Mouse (Mus musculus) lung, postnatal 25 days (tissue): ENCODE results near the gene Pds5b.
A peak's percentile ranks its signal among the peaks of the same experiment; 100 is the strongest.
"Not testable (repeated sequence)": the region's sequence is repeated elsewhere in the genome, so short reads cannot be mapped to it uniquely, and the experiment has no call there.

Experiments used
- DNase-seq: peaks from one replicate; pipeline ENCODE4 v3.0.0; 2022; ENCODE audit warnings: low spot score

The Pds5b gene

DNA sequence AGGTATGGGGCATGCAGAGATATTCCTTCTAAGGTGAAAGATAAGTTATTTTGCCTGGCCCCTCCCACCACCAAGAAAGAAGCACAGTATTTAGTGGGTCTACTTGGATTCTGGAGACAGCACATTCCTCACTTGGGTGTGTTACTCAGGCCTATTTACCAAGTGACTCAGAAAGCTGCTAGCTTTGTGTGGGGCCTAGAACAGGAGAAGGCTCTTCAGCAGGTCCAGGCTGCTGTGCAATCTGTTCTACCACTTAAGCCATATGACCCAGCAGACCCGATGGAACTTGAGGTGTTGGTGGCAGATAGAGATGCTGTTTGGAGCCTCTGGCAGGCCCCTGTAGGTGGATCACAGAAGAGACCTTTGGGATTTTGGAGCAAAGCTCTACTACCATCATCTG is 33.1 kb downstream of the Pds5b start:
- DNase-seq = peak; percentile 8

DNA sequence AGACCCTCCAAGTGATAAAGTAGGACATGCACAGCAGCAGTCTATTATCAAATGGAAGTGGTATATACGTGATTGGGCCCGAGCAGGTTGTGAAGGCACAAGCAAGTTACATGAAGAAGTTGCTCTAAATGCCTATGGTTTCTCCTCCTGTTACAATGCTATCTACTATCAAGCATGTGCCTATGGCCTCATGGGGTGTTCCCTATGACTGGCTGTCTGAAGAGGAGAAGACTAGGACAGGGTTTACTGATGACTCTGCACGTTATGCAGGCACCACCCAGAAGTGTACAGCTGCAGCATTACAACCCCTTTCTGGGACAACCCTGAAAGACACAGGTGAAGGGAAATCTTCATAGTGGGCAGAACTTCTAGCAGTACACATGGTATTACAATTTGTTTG is 33.6 kb downstream of the Pds5b start:
- not testable (repeated sequence) for DNase-seq

DNA sequence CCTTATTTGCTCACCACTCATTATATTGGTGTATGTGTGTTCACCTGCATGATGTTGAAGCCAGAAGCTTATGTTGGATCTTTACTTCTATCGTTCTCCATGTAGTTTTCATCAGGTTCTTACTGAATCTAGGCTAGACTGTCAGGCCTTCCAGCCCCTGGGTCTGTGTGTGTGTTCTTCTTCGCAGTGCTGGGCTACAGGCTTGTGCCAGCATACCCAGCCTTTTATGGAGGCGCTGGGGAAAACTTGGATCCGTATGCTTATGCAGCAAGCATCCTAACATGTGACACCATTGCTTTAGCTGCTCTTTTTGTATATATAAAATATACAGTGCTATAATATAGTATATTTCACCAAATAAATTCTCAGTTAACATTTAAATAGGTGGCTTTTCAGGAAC is 38.0 kb downstream of the Pds5b start:
- DNase-seq = no peak

DNA sequence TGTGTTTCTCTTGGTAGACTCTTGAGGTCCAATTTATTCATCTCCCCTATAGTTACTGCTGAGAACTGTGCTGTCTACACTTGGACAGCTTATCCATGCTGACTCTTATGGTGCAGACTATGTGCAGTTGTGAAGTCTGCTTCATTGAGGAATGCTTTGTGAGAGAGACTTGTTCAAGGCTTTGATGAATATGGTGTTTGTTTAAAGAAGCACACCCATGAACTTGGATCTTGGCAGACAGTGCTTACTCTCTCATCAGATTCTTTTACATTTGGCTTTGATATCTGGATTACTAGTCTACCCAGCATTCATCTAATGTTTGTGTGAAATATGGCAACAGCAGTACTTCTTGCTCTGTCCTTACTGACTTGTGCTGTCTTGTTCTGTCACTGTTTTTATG is 39.9 kb downstream of the Pds5b start:
- peak; percentile 16 for DNase-seq

DNA sequence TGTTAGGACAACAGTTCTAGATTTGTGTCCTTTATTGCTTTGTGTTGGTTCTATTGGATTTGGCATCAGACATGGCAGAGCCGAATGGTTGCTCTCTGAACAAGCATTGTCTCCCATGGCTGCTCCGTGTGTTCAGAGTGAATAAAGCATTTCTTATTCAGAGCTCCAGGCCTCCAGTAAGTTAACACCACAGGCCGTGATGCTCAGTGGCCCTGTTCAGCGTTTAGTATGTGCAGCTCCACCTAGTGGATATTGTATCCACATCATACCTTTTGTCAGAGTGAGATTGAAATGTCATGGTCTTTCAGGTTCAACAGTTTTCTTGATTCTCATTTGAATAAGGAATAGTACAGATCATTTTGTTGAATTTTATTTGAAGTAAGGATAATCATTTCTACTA is 44.2 kb downstream of the Pds5b start:
- DNase-seq = peak; percentile 36

DNA sequence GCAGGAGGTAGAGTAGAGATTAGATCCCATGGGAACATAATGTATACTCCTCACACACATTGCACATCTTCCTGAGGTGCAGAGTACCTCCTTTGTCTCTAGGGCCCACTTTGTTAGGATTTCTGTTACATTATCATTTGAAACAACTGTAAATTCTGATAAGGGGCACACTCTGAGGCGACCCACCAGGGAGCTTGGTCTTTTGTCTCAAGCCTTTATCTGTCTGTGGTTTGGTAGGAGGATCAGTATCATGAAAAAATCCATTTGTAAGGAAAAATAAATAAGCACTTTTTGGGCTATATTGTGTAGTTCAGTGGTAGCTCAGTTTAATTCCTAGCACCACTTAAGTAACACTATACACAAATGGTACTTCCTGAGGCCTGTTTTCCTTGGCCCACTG is 51.1 kb downstream of the Pds5b start:
- DNase-seq = no peak

DNA sequence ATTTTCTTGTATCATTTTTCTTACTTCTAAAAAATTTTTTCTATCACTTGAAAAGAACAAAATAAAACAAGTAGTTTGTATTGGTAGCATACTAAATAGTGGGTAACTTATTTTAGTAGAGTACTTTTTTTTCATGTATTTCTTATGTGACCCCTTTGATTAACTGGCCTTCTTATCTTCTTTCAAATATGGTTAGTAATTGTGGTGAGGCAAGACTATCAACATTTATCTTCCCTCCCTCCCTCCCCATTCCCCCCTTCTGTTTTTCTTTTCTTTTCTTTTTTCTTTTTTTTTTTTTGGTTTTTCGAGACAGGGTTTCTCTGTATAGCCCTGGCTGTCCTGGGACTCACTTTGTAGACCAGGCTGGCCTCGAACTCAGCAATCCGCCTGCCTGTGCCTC is 63.5 kb downstream of the Pds5b start:
- DNase-seq = not testable (repeated sequence)

DNA sequence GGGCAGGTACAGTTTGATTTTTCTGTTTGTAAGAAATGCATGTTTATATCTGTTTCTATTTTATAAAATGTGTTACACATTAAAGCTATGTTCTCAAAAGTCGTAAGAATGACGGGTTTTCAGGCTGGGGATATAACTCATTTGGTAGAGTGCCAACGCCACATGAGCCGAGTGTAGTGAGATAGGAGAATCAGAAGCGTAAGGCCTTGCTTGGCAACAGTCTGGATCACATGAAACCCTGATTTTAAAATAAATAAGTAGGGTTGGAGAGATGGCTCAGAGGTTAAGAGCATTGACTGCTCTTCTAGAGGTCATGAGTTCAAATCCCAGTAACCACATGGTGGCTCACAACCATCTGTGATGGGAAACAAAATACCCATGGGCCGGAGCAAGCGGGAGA is 65.8 kb downstream of the Pds5b start:
- no peak for DNase-seq

DNA sequence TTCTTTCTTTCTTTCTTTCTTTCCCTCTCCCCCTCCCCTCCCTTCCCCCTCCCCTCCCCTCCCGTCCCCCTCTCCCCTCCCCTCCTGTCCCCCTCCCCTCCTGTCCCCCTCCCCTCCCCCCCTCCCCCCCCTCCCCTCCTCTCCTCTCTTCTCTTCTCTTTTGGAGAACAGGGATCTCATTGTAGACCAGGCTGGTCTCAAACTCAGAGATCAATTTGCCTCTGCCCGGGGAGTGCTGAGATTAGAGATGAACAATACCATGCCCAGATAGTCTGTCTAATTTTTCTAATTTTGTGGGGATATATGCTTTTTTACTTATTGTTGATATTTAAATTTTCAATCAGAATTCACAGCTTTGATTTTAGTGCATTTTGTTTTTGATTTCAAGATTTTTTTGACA is 67.1 kb downstream of the Pds5b start:
- DNase-seq = no peak

DNA sequence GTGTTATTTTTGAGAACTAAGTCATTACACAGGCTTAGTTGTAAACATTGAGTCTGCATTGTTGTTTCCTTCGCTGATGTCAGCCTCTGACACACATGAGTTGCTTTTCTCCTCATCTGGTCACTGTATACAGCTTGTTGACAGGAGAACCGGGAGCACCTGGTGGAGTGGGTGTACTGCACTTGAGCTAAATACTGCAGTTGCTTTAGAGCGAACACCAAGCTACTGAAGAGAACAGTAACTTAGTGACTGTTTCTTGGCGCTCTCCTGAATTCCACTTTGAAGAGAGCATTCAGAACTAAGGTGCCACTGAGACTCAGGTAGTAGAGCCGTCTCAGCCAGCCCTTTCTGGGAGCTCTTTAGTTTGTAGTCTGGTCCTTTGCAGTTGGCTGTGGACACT is 83.1 kb downstream of the Pds5b start:
- no peak for DNase-seq

DNA sequence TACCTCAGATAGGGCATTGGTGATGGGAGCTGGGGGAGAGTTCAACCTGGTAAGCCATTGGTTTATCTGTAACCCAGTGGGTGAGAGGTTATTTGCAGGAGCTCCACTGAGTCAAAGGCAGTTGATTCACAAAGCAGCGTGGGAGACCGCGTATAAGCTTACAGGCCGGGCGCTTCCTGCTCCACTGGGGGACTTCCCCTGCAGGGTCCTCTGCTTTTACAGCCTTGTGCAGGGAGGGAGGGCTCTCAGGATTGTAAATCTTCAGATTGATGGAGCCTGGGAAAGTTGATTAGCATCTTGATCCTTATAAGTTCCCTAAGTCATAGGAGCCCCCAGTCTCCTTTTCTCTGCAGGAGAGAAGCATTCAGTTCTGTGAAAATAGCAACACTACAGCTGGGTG is 98.9 kb downstream of the Pds5b start:
- no peak for DNase-seq

DNA sequence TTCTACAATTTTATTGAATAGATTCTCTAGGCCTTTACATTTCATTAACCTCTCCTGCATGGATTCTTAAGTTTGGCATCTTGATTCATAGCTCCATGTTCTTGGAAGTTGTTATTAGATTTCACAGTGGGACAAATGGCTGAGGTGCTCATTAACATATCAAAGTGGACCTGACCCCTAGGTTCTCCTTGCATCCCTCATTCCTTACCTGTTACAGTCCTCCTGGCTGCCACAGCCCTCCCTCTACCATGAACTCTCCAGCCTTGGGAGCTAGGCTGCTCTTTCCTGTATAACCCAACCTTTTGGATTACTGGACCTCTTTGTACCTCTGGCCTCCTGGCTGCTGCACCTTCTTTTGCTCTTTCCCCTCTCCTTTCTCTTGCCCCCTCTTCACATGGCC is 99.5 kb downstream of the Pds5b start:
- no peak for DNase-seq

DNA sequence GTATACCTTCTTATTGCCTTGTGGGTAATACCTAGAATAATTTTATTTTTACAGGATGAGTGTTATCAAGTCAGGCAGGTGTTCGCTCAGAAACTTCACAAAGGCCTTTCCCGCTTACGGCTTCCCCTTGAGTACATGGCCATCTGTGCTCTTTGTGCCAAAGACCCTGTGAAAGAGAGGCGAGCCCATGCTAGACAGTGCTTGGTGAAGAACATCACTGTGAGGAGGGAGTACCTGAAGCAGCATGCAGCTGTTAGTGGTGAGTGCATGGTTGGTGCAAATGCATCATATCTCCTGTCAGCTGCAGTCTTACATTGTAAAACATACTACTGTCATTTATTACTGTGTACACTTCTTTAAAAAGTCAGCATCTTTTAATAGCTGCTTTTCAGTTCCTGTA is 114.7 kb downstream of the Pds5b start:
- DNase-seq = no peak

DNA sequence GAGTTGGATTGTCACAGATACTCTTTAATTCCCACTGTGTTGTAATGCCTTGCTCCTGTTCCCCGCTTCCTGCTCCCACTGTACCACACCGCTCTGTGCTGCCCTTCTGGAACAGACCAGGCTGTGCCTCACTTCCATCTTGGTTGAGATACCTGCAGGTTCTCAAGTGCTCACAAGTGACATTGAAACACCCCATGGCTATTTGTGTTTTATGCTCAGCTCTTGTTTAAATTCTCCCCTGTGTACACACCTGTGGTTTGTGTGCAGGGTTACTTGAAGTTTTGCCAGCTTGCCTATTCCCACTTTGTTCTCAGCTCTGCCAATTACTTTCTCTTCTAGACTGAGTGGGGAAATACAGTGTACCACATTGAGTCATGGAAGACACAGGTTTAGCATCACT is 115.5 kb downstream of the Pds5b start:
- DNase-seq = peak; percentile 45

DNA sequence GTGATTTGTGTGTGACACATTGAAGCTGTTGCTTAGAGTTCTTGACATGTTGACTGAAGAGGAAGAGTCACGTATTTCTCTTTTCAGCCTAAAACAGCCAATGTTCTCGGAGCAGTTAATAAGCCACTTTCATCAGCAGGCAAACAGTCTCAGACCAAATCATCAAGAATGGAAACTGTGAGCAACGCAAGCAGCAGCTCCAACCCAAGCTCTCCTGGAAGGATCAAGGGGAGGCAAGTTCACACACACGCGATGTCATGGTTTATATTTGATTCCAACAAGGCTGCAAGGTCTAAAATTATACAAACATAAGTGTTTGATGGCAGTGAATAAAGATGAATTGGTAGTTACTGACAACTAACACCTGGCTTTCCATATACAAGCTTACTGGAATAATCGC is 120.6 kb downstream of the Pds5b start:
- no peak for DNase-seq

DNA sequence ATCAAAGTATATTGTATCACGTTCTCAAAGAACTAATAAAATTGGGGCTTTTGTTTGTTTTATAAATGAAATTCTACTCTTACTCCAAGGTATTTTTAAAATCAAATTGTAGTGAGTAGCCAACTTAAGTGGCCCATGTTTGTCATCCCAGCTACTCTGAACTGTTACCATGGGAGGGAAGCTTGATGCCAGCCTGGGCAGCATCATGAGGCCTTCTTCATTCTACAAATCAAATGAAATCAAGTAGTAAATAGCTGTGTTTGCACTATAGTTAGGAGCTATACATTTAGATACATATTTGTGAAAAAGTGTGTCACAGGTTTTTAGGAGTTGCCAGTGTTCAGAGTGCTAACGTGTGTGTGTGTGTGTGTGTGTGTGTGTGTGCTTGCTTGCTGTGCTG is 126.5 kb downstream of the Pds5b start:
- no peak for DNase-seq

DNA sequence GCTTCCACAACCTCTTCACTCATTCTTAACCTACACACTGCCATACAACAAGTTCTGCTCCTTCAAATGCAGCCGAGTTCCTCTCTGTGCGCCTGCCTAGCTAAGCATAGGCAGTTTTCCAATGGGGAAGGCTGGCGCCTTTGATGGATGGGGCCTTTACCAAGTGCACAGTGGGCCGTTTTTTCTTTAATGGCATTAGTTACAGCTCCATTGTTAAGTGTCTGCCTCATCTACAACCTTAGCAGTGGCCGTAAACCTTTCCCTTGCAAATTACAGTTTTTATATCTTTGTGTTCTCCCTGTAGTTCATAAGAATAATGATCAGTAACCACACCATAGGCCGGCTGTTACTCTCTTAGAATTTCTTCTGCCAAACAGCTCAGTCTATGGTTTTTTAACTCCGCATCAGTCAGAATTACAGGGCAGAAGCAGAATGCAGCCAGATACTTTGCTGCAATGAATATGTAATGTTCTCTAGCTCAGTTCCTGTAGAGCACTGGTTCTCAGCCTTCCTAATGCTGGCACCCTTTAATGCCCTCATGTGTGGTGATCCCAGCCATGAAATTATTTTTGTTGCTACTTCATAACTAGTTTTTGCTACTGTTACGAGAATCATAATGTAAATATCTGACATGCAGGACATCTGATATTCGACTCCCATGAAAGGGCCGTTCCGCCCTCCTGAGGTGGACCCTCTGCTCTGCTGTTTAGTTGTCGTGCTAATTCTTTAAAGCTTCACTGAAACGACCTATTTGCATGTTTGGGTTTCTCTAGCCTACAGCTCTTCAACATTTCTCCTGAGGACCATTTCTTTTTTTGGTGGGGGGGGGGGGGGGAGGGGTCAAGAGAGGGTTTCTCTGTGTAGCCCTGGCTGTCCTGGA is 140.8 kb downstream of the Pds5b start:
- DNase-seq = no peak

DNA sequence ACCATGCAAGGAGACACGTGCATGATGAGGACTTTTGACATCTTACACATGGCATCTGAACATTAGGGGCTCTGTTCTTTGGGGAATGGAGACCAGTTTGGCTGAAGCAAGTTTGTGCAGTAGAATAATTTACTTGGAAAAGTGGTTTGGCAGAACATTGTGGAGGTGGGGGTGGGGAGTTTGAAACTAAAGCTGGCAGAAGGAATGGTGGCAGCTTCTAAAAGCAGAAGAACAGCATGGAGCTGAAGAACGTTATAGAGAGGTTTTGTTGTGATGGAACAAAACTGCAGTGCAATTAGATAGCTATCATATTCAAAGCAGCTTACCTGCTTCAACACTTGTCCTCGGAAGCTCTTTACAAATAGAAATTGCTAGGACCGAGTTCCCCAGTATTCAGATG is 141.9 kb downstream of the Pds5b start:
- DNase-seq = no peak

DNA sequence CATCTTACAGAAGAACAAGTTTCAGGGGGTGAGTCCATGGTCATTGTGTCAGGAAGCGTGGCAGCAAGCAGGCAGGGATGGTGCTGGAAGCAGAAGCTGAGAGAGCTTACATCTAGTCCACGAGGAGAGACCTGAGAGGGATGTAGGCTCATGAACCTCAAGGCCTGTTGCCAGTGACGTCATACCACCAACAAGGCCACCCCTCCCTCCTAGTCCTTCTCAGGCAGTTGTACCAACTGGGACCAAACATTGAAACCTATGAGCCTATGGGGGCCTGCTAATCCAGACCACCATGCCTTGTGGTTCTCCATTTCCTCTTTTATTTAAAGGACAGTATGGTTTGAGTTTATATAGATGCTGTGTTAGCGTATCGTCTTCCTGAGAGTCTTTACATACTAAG is 143.2 kb downstream of the Pds5b start:
- DNase-seq = no peak

DNA sequence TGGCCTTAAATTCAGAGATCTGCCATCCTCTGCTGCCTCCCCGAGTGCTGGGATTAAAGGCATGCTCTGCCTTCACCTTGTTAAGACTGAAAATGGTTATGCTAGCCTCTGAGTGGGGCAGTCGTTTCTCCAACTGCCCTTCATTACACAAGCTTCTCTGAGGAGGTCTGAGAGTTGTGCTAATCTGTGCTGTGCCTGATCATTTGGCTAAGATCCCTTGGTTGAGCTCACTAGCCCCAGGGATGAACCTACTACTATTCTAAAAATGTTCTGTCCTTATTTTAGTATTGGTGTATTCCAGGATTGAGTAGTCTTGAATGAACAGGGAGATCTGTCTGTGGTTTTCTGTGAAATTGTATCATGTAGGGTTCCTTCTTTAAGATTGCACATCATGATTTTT is 144.5 kb downstream of the Pds5b start:
- DNase-seq = no peak

DNA sequence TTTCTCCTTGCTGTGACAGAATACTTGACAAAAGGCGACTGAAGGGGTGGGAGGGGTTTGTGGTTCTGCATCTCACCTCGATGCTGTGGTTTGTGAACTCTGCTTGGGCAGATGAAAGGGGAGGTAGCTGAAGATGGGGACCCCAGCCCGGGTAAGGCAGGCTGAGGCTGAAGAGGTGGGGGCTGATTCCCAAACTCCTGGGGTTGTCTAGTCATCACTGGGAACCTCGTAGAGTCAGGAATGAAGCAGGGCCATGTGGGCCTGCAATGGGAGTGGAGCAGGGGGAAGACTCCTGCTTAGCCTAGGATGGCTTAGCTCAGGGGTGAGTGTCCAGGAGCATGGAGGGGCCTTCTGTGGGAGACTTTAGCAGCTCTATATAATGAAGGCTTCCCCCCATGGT is 145.3 kb downstream of the Pds5b start:
- no peak for DNase-seq

DNA sequence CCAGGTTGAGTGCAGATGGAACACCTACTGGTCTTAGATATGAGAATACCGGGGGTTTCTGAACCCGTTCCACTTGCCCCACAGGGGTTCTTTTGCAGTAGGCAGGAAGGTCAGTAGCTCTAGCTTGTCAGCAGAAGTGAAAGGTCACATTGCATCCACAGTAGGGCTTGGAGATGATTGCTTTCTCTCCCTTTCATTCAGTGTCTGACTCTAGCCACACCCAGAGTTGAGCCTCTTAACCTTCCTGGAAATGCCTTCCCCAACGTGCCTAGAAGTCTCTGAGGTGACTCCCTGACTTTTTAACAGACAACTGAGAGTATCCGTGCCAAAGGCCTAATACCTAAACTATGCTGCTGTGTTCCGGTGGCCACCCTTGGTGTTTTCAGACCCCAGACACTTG is 146.0 kb downstream of the Pds5b start:
- DNase-seq = no peak

DNA sequence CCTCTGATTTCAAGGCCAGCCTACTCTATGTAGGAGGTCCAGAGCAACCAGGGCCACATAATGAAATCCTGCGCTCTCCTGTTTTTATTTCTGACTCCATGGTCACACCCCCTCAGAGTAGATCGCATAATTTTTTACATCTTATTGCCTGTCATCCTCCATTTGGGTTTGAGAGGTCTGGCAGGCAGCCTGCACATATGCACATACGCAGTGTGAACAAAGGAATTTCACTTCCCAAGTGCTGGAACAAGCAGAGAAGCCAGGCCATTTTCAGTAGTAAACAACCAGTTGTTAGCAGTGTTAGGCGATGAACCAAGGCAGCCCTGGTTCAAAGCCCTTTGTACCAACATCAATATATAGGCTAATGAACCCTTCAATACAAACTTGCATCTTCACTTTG is 147.6 kb downstream of the Pds5b start:
- no peak for DNase-seq

DNA sequence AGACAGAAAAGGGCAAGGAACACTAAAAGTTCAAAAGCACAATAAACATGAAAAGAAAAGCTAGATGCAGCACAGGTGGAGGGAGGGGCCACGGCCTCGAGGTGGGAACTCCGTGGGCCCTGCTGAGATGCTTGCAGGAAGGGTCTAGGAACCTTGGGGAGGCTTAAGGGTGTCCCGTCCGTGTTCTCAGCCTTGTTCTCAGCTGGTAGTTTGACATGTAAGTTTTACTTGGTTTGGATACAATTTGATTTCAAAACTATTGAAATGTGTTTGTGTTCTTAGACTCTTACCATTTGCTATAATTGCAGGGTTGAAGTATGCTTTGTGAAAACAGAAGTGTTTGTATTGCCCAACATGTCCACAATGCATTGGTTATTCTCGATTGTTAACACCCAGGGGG is 149.2 kb downstream of the Pds5b start:
- peak; percentile 34 for DNase-seq
